Mouse (Mus musculus): ENCODE results near the gene Crat. TPM values are rescaled to one million over a fixed set of nuclear protein-coding genes. Genes with fewer than 3 reads are reported as not detected.

Crat gene
- polyA plus RNA-seq (2015; fragmentation: Nextera tagmentation; extraction: Ambion mirVana), result 227 and 232 TPM in 2 replicates

DNA sequence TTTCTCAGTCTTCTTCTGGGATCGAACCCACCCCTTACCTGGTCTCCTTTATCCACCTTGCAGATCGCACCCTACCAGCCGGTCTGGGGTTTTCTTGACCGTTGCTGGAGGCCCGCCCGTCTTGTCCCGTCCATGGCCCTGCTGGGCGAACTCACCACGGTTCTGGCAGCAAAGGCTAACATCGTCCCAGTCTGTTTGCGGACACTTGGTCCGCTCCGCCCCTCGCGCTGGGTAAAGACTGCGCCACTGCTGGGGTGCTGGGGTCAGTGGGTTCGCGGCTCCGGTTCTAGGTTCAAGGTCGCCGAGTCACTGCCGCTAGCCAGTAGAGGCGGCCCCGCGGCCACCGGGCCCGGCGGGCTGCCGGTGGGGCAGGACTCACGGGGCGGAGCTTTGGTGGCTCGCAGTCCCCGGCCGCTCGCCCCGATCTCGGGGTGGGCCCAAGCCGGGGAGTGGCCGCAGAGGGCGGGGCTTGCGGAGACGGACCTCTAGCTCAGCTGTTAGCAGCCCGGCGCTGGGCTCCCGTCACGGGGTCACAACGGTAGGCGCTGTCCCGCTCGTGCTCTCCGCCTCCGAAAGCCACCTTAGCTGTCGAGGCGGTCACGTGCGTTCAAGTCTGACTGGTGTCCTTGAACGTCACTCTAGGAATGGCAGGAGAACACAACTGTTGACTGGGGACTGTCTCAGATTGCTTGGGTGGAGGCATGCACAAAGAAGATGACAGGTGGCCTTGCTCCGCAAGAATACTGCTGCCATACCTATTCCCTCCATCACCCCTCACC lies at the start of gene Crat:
Crat (minus strand) TSS at position 657 of the 779 bp plus-strand sequence.

DNA sequence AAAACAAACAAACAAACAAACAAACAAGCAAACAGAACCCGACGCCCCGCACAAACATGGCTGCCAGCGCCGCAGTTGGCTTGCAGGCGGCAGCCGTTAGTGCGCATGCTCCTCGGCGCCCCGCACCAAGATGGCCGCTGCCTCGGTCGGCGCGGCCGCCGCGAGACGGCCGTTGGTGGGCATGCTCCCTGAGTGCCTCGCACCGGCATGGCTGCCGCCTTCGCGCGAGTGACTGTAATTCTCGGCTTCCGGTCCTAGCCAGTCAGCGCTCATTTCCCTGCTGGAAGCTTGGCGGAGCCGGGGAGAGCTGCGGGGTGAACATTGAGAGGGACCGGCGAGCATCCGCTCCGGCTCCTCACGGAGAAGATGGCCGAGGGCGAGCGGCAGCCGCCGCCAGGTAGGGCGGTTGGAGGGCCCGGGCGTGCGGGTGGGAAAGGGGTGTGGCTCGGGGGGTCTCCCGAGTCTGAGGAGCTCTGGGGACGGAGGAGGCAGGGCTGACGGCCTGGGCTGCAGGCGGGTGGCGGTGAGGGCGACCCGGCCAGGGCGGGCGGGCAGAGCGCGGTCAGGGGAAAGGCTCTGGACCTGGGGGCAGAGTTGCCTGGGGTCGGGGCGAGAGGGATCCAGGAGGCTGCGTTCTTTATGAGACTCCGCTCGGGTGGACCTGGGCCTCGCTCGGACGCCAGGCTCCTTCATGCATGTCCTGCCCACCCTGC lies 479 bp upstream of the Crat start, which contains the start of gene Ptpa:
Ptpa (plus strand) TSS at position 104 of the 713 bp plus-strand sequence.

DNA sequence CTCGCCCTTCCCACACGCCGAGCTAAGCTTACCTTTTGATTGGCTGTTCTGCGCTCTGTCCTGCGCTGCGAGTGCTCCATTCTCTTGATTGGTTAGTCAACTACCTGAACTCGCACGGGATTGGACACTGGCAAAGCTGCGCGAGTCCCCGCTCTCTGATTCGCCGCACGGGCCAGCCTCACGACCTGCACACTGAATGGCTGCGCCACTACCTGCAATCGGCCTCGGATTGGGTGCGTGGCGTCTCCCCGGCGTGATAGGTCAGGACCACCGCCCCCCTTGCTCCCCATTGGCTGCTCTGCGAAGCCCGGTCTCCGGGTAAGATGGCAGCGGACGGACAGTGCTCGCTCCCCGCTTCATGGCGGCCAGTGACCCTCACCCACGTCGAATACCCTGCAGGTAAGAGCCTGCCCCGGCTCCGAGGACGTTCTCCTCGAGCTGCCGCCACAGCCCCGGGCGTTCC lies 23.5 kb downstream of the Crat start, which contains the start of gene Dolpp1:
Dolpp1 (plus strand) TSS at position 141 of the 463 bp plus-strand sequence.

DNA sequence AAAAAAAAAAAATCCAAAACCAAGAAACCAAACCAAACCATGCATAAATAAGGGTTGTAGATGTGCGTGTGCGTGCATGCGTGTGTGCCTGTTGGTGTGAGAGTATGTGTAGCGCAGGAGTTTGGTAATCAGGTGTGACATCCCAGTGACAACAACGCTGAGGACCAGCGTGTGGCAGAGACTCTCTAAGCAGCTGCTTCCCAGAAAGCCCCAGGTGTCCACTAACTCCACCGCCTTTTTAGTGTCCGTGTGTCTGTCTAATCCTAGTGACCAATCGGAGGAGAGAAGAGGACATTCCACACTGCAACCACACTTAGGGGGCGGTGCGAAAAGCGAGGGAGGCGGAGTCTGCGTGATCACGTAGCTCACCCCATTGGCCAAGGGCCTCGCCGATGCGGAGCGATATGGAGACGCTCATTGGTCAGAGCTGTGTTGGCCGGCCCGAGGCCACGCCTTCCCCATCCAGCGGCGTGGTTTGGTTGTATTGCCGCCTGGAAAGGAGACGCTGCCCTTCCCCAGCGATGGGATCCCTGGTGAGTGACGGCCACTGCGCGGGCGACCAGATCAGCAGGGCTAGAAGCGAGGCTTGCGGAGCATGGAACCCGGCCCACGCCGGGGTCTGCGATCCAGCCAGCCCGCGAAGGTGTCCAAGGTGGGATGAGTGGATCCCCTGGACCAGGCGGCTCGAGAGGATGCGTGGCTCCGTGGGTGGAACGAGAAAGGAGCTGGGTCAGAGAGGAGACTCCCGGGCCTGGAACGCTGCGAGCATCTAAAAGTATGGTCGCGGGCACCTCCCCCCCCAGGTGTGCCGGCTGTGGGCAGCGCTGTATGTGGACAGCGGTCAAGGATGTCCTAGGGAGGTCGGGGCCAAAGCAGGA lies 51.6 kb downstream of the Crat start, which contains the start of gene Miga2:
Miga2 (plus strand) TSS at position 461 of the 878 bp plus-strand sequence.

DNA sequence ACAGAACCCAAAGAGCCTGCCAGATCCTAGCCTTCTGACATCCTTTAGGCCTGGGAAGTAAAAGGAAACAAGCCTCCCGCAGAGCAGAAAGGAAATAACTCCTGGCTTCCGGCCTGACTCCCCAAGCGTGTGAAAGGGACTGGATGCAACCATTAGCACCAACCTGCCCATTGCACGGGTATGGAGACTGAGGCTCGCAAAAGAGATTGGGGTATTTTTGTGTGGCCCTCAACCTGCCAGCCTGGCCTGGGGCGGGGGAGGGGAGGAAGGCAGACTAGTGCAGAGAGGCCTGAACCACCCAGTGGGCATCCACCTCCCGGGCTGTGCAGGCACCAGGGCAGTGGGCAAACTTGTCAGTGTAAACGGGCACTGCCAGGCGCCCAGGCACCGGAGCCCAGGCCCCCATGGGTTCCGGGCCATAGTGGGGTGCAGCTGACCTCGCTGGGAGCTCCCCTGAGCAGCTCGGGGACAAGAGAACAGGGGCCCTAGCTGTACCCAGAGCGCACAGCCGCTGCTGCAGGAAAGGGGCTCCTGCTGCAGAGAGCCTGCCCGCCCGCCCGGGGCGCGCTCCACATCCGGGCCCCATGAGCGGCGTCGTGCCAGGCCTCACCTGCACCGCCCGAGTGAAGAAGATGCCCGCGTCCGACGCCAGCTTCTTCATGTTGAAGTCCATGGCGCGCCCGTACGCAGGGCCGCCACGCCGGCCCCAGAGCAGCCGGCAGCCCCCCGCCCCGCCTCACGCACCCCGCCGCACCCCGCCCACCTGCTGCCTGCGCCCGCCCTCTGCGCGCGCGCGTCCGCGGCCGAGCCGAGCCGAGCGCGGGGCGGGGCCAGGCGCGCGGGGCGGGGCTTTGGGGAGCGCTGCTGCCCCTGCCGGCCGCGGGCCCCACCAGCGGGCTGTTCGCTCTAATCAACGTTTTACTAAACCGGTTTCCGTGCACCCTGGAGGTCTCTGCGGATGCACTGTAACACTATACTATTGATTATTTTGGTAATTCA lies 56.8 kb downstream of the Crat start, which contains the start of gene Sh3glb2:
Sh3glb2 (minus strand) TSS at position 805 of the 999 bp plus-strand sequence.

Small RNAs within 50 kb of the gene (microRNA-seq; reads per million reads assigned to microRNA genes)
- 0 reads per million in 2 experiments for gene Gm47292

Other genes with a start within 250 kb of the Crat start
- 52.5 and 63.3 TPM in 2 replicates for gene Endog, start 244.3 kb downstream of the Crat start, polyA plus RNA-seq (2015; fragmentation: Nextera tagmentation; extraction: Ambion mirVana)
- 14.9 and 20.0 TPM in 2 replicates for gene Spout1, start 237.4 kb downstream of the Crat start, polyA plus RNA-seq (2015; fragmentation: Nextera tagmentation; extraction: Ambion mirVana)
- gene Kyat1, start 210.0 kb downstream of the Crat start, polyA plus RNA-seq (2015; fragmentation: Nextera tagmentation; extraction: Ambion mirVana), result 9.6 TPM in 2 replicates
- gene Lrrc8a, start 178.1 kb downstream of the Crat start, polyA plus RNA-seq (2015; fragmentation: Nextera tagmentation; extraction: Ambion mirVana), result 17.7 and 19.1 TPM in 2 replicates
- 0.10 and 0.16 TPM in 2 replicates for gene Gm28035, start 175.2 kb downstream of the Crat start, polyA plus RNA-seq (2015; fragmentation: Nextera tagmentation; extraction: Ambion mirVana)
- gene Phyhd1, start 149.6 kb downstream of the Crat start, polyA plus RNA-seq (2015; fragmentation: Nextera tagmentation; extraction: Ambion mirVana), result 22.3 and 22.4 TPM in 2 replicates
- not detected in 2 replicates for gene Gm28038, start 134.8 kb downstream of the Crat start, polyA plus RNA-seq (2015; fragmentation: Nextera tagmentation; extraction: Ambion mirVana)
- 27.4 and 34.2 TPM in 2 replicates for gene Dolk, start 129.5 kb downstream of the Crat start, polyA plus RNA-seq (2015; fragmentation: Nextera tagmentation; extraction: Ambion mirVana)
- 8.8 and 9.5 TPM in 2 replicates for gene Nup188, start 129.4 kb downstream of the Crat start, polyA plus RNA-seq (2015; fragmentation: Nextera tagmentation; extraction: Ambion mirVana)
- 52.3 and 73.6 TPM in 2 replicates for gene Sh3glb2, start 56.5 kb downstream of the Crat start, polyA plus RNA-seq (2015; fragmentation: Nextera tagmentation; extraction: Ambion mirVana)
- gene Miga2, start 51.6 kb downstream of the Crat start, polyA plus RNA-seq (2015; fragmentation: Nextera tagmentation; extraction: Ambion mirVana), result 14.9 and 16.2 TPM in 2 replicates
- 16.2 and 19.4 TPM in 2 replicates for gene Dolpp1, start 23.6 kb downstream of the Crat start, polyA plus RNA-seq (2015; fragmentation: Nextera tagmentation; extraction: Ambion mirVana)
- gene Ptpa, start 226 bp upstream of the Crat start, polyA plus RNA-seq (2015; fragmentation: Nextera tagmentation; extraction: Ambion mirVana), result 84.5 and 101 TPM in 2 replicates
- gene Ier5l, start 58.4 kb upstream of the Crat start, polyA plus RNA-seq (2015; fragmentation: Nextera tagmentation; extraction: Ambion mirVana), result 2.1 and 2.8 TPM in 2 replicates
- gene Cstad, start 179.2 kb upstream of the Crat start, polyA plus RNA-seq (2015; fragmentation: Nextera tagmentation; extraction: Ambion mirVana), result 1.3 and 2.2 TPM in 2 replicates

Measured in skeletal muscle tissue, postnatal 0 days (tissue).